Mouse (Mus musculus): ENCODE results near the gene H2afv. TPM values are rescaled to one million over a fixed set of nuclear protein-coding genes. Genes with fewer than 3 reads are reported as not detected.
A peak's percentile ranks its signal among the peaks of the same experiment; 100 is the strongest.

H2afv gene
- polyA plus RNA-seq, 1 experiment: 106 TPM

- TF ChIP-seq CTCF (IDR thresholded peaks at IDR 0.05; ENCODE audit: borderline replicate concordance, insufficient read depth, low read depth, low read length) (no peak), POLR2A (IDR thresholded peaks at IDR 0.05; ENCODE audit: borderline replicate concordance, insufficient read depth, low read length) (peak; percentile 97)
- Histone ChIP-seq H3K4me3 (replicated peaks; ENCODE audit: insufficient read depth, low read depth, low read length) (peak within 1 kb of the TSS; percentile 94), H3K27me3 (ENCODE audit: control insufficient read depth, insufficient read depth, low read length) (no peaks in the 10 kb centered on the region), H3K27ac (ENCODE audit: insufficient read depth, low read length) (peak within 1 kb of the TSS; percentile 100), H3K4me1 (ENCODE audit: control insufficient read depth, insufficient read depth, low read length) (peaks cover 21% of the 10 kb centered on the region)
- WGBS: 8% methylated on average over 71 of the region's 76 CpGs
- DNase-seq: peak; percentile 93 to 94
These were observed 31.7 kb upstream of the H2afv start, which contains the start of gene Purb for GRCm38 (mm10) chr11:6475867-6476484. Purb (minus strand) TSS chr11:6475917.

GRCm38 (mm10) chr11:6474874-6475731 is 30.9 kb upstream of the H2afv start:
- Histone ChIP-seq H3K27ac (ENCODE audit: insufficient read depth, low read length) (peak overlapping the region; percentile 72), H3K27me3 (ENCODE audit: control insufficient read depth, insufficient read depth, low read length) (no peaks in the 10 kb centered on the region), H3K4me1 (ENCODE audit: control insufficient read depth, insufficient read depth, low read length) (peaks cover 17% of the 10 kb centered on the region), H3K4me3 (replicated peaks; ENCODE audit: insufficient read depth, low read depth, low read length) (peak overlapping the region; percentile 94)
- peak; percentile 67 to 71 for DNase-seq
- TF ChIP-seq CTCF (IDR thresholded peaks at IDR 0.05; ENCODE audit: borderline replicate concordance, insufficient read depth, low read depth, low read length): no peak
- TF ChIP-seq POLR2A (IDR thresholded peaks at IDR 0.05; ENCODE audit: borderline replicate concordance, insufficient read depth, low read length): no peak
- WGBS: under 1% methylated on average over 109 of the region's 109 CpGs

GRCm38 (mm10) chr11:6474381-6474780 is 30.1 kb upstream of the H2afv start:
- TF ChIP-seq POLR2A (IDR thresholded peaks at IDR 0.05; ENCODE audit: borderline replicate concordance, insufficient read depth, low read length) (no peak), CTCF (IDR thresholded peaks at IDR 0.05; ENCODE audit: borderline replicate concordance, insufficient read depth, low read depth, low read length) (no peak)
- H3K4me1 ChIP-seq (ENCODE audit: control insufficient read depth, insufficient read depth, low read length): peaks cover 12% of the 10 kb centered on the region
- H3K27ac ChIP-seq (ENCODE audit: insufficient read depth, low read length): no peak overlapping the region; the same call in 1 of the 2 replicates
- H3K27me3 ChIP-seq (ENCODE audit: control insufficient read depth, insufficient read depth, low read length): no peaks in the 10 kb centered on the region
- DNase-seq: no peak
- WGBS: 4% methylated on average over 6 of the region's 6 CpGs
- peak overlapping the region; percentile 94 for H3K4me3 ChIP-seq (replicated peaks; ENCODE audit: insufficient read depth, low read depth, low read length)

GRCm38 (mm10) chr11:6472076-6472475 is 27.8 kb upstream of the H2afv start:
- H3K4me3 ChIP-seq (replicated peaks; ENCODE audit: insufficient read depth, low read depth, low read length): peak overlapping the region; percentile 38
- H3K27me3 ChIP-seq (ENCODE audit: control insufficient read depth, insufficient read depth, low read length): no peaks in the 10 kb centered on the region
- H3K27ac ChIP-seq (ENCODE audit: insufficient read depth, low read length): no peak overlapping the region
- no peak for DNase-seq
- peaks cover 9% of the 10 kb centered on the region; the same call in 1 of the 2 replicates for H3K4me1 ChIP-seq (ENCODE audit: control insufficient read depth, insufficient read depth, low read length)
- no peak for TF ChIP-seq CTCF (IDR thresholded peaks at IDR 0.05; ENCODE audit: borderline replicate concordance, insufficient read depth, low read depth, low read length)
- TF ChIP-seq POLR2A (IDR thresholded peaks at IDR 0.05; ENCODE audit: borderline replicate concordance, insufficient read depth, low read length): no peak

GRCm38 (mm10) chr11:6471493-6471892 is 27.2 kb upstream of the H2afv start:
- TF ChIP-seq POLR2A (IDR thresholded peaks at IDR 0.05; ENCODE audit: borderline replicate concordance, insufficient read depth, low read length) (no peak), CTCF (IDR thresholded peaks at IDR 0.05; ENCODE audit: borderline replicate concordance, insufficient read depth, low read depth, low read length) (no peak)
- no peak for DNase-seq
- Histone ChIP-seq H3K4me3 (replicated peaks; ENCODE audit: insufficient read depth, low read depth, low read length) (peak overlapping the region; percentile 37), H3K4me1 (ENCODE audit: control insufficient read depth, insufficient read depth, low read length) (peaks cover 9% of the 10 kb centered on the region; the same call in 1 of the 2 replicates), H3K27ac (ENCODE audit: insufficient read depth, low read length) (no peak overlapping the region), H3K27me3 (ENCODE audit: control insufficient read depth, insufficient read depth, low read length) (no peaks in the 10 kb centered on the region)
- WGBS: 0% methylated on average over 1 of the region's 1 CpGs

GRCm38 (mm10) chr11:6471054-6471453 is 26.8 kb upstream of the H2afv start:
- no peak overlapping the region for H3K27ac ChIP-seq (ENCODE audit: insufficient read depth, low read length)
- WGBS: 14% methylated on average over 2 of the region's 2 CpGs
- DNase-seq: no peak
- H3K4me1 ChIP-seq (ENCODE audit: control insufficient read depth, insufficient read depth, low read length): peaks cover 9% of the 10 kb centered on the region; the same call in 1 of the 2 replicates
- no peaks in the 10 kb centered on the region for H3K27me3 ChIP-seq (ENCODE audit: control insufficient read depth, insufficient read depth, low read length)
- TF ChIP-seq CTCF (IDR thresholded peaks at IDR 0.05; ENCODE audit: borderline replicate concordance, insufficient read depth, low read depth, low read length): no peak
- no peak for TF ChIP-seq POLR2A (IDR thresholded peaks at IDR 0.05; ENCODE audit: borderline replicate concordance, insufficient read depth, low read length)
- peak overlapping the region; percentile 52 for H3K4me3 ChIP-seq (replicated peaks; ENCODE audit: insufficient read depth, low read depth, low read length)

GRCm38 (mm10) chr11:6468541-6468940 is 24.3 kb upstream of the H2afv start:
- H3K27me3 ChIP-seq (ENCODE audit: control insufficient read depth, insufficient read depth, low read length): no peaks in the 10 kb centered on the region
- DNase-seq: peak in 1 of 2 experiments; percentile 29
- peaks cover 9% of the 10 kb centered on the region; the same call in 1 of the 2 replicates for H3K4me1 ChIP-seq (ENCODE audit: control insufficient read depth, insufficient read depth, low read length)
- TF ChIP-seq POLR2A (IDR thresholded peaks at IDR 0.05; ENCODE audit: borderline replicate concordance, insufficient read depth, low read length): no peak
- TF ChIP-seq CTCF (IDR thresholded peaks at IDR 0.05; ENCODE audit: borderline replicate concordance, insufficient read depth, low read depth, low read length): no peak
- no peak overlapping the region for H3K27ac ChIP-seq (ENCODE audit: insufficient read depth, low read length)
- no peak overlapping the region for H3K4me3 ChIP-seq (replicated peaks; ENCODE audit: insufficient read depth, low read depth, low read length)
- WGBS: 8% methylated on average over 2 of the region's 2 CpGs
